Mouse (Mus musculus) forebrain, postnatal 0 days (tissue): Measurements from ENCODE around the gene Tle3. TPM values are rescaled to one million over a fixed set of nuclear protein-coding genes. Genes with fewer than 3 reads are reported as not detected.
A peak's percentile ranks its signal among the peaks of the same experiment; 100 is the strongest.

Experiments
- ATAC-seq: fragments of 200-750 bp; cut with Nextera tagmentation; 2 replicates; pipeline ENCODE4 v1.8.0; 2017; ENCODE audit warnings: mild to moderate bottlenecking, moderate library complexity
- DNase-seq: peaks from one replicate; pipeline ENCODE4 v3.0.0-alpha.2; 2015
- H3K27ac ChIP-seq: fragments of 300-500 bp; sonication (generic); 2 replicates; pipeline ENCODE4 v1.5.1; 2014; ENCODE audit warnings: low read depth, mild to moderate bottlenecking, antibody characterized with exemption, low read length, moderate library complexity, mixed read lengths
- H3K27me3 ChIP-seq: fragments of 300-500 bp; sonication (generic); 2 replicates; pipeline ENCODE4 v1.6.1; 2014; ENCODE audit warnings: mild to moderate bottlenecking, low read length, mixed read lengths; ENCODE audit not compliant: insufficient read depth
- H3K36me3 ChIP-seq: fragments of 300-500 bp; sonication (generic); 2 replicates; pipeline ENCODE4 v1.6.1; 2014; ENCODE audit warnings: mild to moderate bottlenecking, moderate library complexity; ENCODE audit not compliant: insufficient read depth
- H3K4me1 ChIP-seq: fragments of 300-500 bp; sonication (generic); 2 replicates; pipeline ENCODE4 v1.6.1; 2014; ENCODE audit warnings: antibody characterized with exemption; ENCODE audit not compliant: insufficient read depth
- H3K4me2 ChIP-seq: fragments of 300-500 bp; sonication (generic); 2 replicates; pipeline ENCODE4 v1.6.1; 2014; ENCODE audit warnings: low read depth, mild to moderate bottlenecking, moderate library complexity
- H3K4me3 ChIP-seq: fragments of 300-500 bp; sonication (generic); 2 replicates; pipeline ENCODE4 v1.5.1; 2014; ENCODE audit warnings: low read depth, low read length, mixed read lengths
- H3K9ac ChIP-seq: fragments of 300-500 bp; sonication (generic); 2 replicates; pipeline ENCODE4 v1.6.1; 2014; ENCODE audit warnings: mild to moderate bottlenecking
- H3K9me3 ChIP-seq: fragments of 300-500 bp; sonication (generic); 2 replicates; pipeline ENCODE4 v1.6.1; 2016; ENCODE audit warnings: low read length
- CTCF ChIP-seq: sonication (generic); IDR thresholded peaks from 2 replicates; pipeline ENCODE4 v1.5.1; 2016; ENCODE audit warnings: antibody characterized with exemption, control low read depth, low read depth
- WGBS: fragments of 180-500 bp; shearing (Covaris S2); extraction: QIAGEN DNeasy Blood & Tissue Kit; methylation state at CpG from one replicate; pipeline ENCODE4 v1.1.7; 2014; 5-methylcytosine and 5-hydroxymethylcytosine counted together
- polyA plus RNA-seq: library from polyadenylated mRNA; unstranded; fragments of >200 nt; fragmentation: Nextera tagmentation; extraction: Ambion mirVana; gene quantifications from 2 replicates; pipeline ENCODE4 v1.2.1, GENCODE M21; 2015
- total RNA-seq: library from RNA; depleted of rRNA; stranded (reverse); fragments of >200 nt; gene quantifications from 2 replicates; pipeline ENCODE4 v1.2.3, GENCODE M21; 2014

The Tle3 gene
- total and polyA plus RNA-seq, 2 experiments from 2014 or later = 16.3 to 66.3 TPM

DNA sequence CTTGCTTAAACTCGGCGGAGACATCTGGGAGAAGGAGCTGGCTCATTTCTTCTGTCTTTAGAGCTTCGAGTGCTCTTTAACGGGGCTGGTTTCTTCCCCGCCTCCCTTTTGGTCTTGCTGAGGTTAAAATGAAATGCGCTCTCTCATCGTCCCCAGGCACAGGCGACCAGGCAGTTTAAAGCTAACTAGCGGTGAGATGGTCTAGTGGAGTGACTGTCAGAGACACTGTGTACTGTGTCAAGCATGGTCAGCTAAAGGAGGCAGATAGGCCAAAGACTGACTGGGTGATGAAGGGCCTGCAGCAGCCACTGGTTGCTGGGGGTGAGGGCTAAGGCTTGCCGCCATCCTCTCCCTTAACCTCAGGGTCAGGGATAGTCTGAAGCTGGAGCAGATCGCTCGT is 16.0 kb downstream of the Tle3 start:
- WGBS = 57% methylated on average over 12 of the region's 12 CpGs
- no peaks in the 10 kb centered on the region for H3K9me3 ChIP-seq
- TF ChIP-seq CTCF = no peak
- H3K4me2 ChIP-seq = no peak overlapping the region
- DNase-seq (no peak), ATAC-seq (no peak)
- no peaks in the 10 kb centered on the region for H3K27me3 ChIP-seq
- peaks cover 9% of the 10 kb centered on the region; the same call in 1 of the 2 replicates for H3K36me3 ChIP-seq
- H3K4me3 ChIP-seq = no peak overlapping the region
- H3K9ac ChIP-seq = no peak overlapping the region
- no peak overlapping the region for H3K27ac ChIP-seq
- peaks cover 19% of the 10 kb centered on the region for H3K4me1 ChIP-seq

DNA sequence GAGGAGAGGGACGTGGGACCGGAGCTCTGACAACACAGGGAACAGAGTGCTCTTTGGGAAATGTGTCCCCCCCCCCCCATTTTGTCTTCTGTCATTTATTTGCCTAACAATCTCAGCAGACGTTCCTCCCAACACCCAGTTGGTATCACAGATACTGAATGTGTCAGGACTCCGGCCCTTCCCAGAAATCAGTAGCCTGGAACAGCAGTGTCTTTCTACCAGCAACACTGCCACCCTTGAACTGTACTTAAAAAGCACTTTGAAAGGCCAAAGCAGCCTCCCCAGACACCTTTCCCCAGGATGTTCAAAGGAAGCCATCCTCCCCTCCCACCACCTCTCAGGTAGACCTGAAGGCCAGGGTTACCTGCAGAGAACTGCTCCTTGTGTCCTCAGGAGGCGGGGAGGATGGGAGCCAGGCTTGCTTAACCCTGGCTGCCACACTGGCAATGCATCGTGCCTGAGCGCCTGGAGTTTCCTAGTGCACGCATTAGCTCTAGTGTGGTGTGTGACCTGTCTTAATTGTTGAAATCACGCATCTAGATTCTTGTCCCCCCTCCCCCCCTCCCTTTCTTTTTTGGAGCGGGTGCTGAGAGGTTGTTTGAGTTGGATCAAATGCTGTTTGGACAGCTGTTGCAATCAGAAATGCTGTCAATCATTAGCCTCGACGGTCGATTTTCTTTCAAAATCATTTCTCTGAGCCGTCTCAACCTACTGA is 16.7 kb downstream of the Tle3 start:
- TF ChIP-seq CTCF = no peak
- H3K4me3 ChIP-seq = no peak overlapping the region

DNA sequence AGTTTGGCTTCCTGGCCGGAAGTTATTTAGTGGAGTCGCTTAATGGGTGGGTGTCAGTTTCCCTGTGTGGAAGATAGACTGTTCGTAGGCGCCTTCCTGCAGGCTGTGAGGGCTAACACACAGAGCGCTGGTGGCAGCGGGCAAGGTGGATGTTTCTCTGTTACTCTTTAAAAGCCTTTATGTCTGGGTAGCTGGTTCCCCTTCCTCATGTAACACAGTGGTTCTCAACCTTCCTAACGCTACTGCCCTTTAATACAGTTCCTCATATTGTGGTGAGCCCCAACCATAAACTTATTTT is 17.2 kb downstream of the Tle3 start:
- no peak for TF ChIP-seq CTCF
- Histone ChIP-seq H3K27me3 (no peaks in the 10 kb centered on the region), H3K4me2 (no peak overlapping the region), H3K36me3 (peaks cover 21% of the 10 kb centered on the region), H3K4me3 (no peak overlapping the region), H3K4me1 (peaks cover 13% of the 10 kb centered on the region), H3K27ac (no peak overlapping the region), H3K9ac (no peak overlapping the region), H3K9me3 (no peaks in the 10 kb centered on the region)
- DNase-seq (no peak), ATAC-seq (no peak)
- 82% methylated on average over 7 of the region's 7 CpGs for WGBS

More for the DNA sequence above, 16.7 kb downstream of the Tle3 start:
- Histone ChIP-seq H3K4me1 (peaks cover 18% of the 10 kb centered on the region), H3K36me3 (peaks cover 15% of the 10 kb centered on the region), H3K27me3 (no peaks in the 10 kb centered on the region), H3K9me3 (no peaks in the 10 kb centered on the region), H3K9ac (no peak overlapping the region), H3K4me2 (no peak overlapping the region), H3K27ac (no peak overlapping the region)
- WGBS = 45% methylated on average over 14 of the region's 14 CpGs
- ATAC-seq (no peak), DNase-seq (no peak)

DNA sequence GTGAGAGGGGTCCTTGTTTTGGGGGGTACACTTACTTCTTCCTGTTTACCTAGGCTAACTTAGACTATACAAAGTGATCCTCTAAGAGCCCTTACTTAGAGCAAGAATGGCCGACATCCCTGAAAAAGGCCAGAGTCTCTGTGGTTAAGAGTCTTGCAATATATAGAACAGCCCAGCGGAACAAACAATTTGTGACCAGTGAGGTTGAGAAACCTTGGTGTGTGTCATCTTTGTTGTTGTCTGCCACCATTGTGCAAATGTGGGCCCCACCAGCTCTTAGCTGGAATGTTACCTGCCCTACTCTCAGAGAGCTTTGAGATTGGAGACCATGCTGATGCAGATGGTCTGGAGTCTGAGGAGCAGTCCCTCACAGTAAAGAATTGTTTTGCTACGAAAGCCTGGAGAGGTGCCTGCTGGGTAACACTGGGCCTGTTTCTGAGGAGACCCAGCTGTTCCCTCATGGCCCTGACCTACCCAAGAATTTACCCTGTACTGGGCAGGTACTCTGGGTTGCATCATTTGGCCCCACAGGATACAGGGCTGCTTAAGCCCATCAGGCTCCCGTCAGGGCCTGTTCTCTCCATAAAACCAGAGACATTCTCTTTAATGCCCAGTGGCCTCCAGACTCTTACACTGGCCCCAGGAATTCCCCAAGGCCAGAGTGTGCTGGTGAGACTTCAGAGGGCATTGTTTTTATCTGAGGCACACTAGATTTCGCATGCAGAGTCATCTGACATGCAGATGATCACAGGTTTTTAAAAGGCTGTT is 19.6 kb downstream of the Tle3 start:
- Histone ChIP-seq H3K27me3 (no peaks in the 10 kb centered on the region), H3K4me1 (0 out of 2 replicates have a peak, but pooled peaks cover 4% of the 10 kb centered on the region), H3K27ac (no peak overlapping the region), H3K9ac (no peak overlapping the region), H3K4me2 (no peak overlapping the region), H3K4me3 (no peak overlapping the region), H3K9me3 (no peaks in the 10 kb centered on the region), H3K36me3 (peaks cover 39% of the 10 kb centered on the region)
- TF ChIP-seq CTCF = no peak
- WGBS = 65% methylated on average over 5 of the region's 5 CpGs
- peak; percentile 23; the same call in 1 of the 2 replicates for ATAC-seq
- no peak for DNase-seq

DNA sequence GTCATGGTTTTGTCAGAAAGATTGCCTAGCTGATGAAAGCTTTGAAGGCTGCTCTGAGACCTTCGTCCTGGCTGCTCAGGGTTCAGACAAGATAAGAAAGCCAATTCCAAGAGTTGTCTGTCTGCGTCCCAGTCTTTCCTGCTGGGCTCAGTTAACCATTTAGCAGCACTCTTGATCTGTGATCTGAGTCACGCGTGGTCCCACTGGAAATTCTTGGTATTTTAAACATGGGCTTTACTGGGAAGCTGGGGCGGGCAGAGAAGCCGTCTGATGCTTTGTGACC is 20.1 kb downstream of the Tle3 start:
- Histone ChIP-seq H3K4me3 (no peak overlapping the region), H3K4me1 (0 out of 2 replicates have a peak, but pooled peaks cover 4% of the 10 kb centered on the region), H3K9me3 (no peaks in the 10 kb centered on the region), H3K27ac (no peak overlapping the region), H3K27me3 (no peaks in the 10 kb centered on the region), H3K36me3 (peaks cover 38% of the 10 kb centered on the region), H3K4me2 (no peak overlapping the region), H3K9ac (no peak overlapping the region)
- WGBS = 66% methylated on average over 6 of the region's 6 CpGs
- DNase-seq = no peak
- no peak for TF ChIP-seq CTCF
- no peak for ATAC-seq

DNA sequence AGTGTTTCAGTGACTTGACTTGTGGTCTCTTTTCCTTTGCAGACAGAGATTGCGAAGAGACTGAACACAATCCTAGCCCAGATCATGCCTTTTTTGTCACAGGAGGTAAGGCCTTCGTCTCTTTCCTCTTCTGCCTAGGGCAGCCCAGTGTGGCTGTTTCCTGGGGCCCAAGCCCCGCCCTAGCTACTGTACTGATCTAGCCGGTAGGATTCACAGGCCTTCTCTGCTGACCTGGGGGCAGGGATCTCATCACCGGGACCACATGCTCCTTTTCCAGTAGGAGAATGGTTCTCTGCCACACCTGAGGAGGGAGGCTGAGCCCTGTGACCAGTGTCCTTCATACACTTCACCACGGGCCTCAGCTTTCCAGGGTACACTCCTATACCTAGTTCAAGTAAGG is 21.0 kb downstream of the Tle3 start:
- 80% methylated on average over 6 of the region's 6 CpGs for WGBS
- H3K4me1 ChIP-seq = 0 out of 2 replicates have a peak, but pooled peaks cover 4% of the 10 kb centered on the region
- no peak for ATAC-seq

DNA sequence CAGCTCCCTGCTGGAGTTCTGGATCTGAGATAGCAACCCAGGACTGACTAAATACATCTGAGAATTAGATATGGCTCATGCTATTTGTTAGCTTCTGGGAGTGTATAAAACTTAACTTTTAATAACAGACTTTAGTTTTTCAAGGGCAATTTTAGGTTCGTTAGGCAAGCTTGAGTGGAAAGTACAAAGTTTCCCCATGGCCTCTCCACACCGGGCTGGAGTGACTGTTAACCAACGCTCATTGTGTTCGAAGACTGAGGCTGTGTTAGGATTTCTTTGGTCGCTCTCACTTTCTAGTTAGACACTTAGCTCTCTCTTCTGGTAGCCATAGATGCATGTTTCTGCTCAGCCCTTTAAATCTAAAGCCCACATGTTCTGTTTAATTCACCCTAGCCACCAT is 21.7 kb downstream of the Tle3 start:
- Histone ChIP-seq H3K36me3 (peaks cover 41% of the 10 kb centered on the region), H3K4me2 (no peak overlapping the region), H3K4me1 (0 out of 2 replicates have a peak, but pooled peaks cover 4% of the 10 kb centered on the region), H3K9ac (no peak overlapping the region), H3K27me3 (no peaks in the 10 kb centered on the region), H3K9me3 (no peaks in the 10 kb centered on the region), H3K4me3 (no peak overlapping the region), H3K27ac (no peak overlapping the region)
- TF ChIP-seq CTCF = no peak
- DNase-seq (no peak), ATAC-seq (no peak)
- WGBS = 86% methylated on average over 5 of the region's 5 CpGs

More for the DNA sequence above, 21.0 kb downstream of the Tle3 start:
- no peaks in the 10 kb centered on the region for H3K9me3 ChIP-seq
- H3K36me3 ChIP-seq = peaks cover 34% of the 10 kb centered on the region
- no peak for DNase-seq
- TF ChIP-seq CTCF = no peak
- no peak overlapping the region for H3K27ac ChIP-seq
- no peak overlapping the region for H3K4me2 ChIP-seq
- no peaks in the 10 kb centered on the region for H3K27me3 ChIP-seq
- H3K4me3 ChIP-seq = no peak overlapping the region
- H3K9ac ChIP-seq = no peak overlapping the region
